Mouse (Mus musculus) megakaryocyte, embryonic 14.5 days (primary cell): ENCODE data around the gene Clstn2. TPM values are rescaled to one million over a fixed set of nuclear protein-coding genes. Genes with fewer than 3 reads are reported as not detected.

Experiments used
- H3K27me3 ChIP-seq: replicated peaks from 2 replicates; pipeline ENCODE3; 2012; ENCODE audit warnings: inconsistent platforms
- H3K36me3 ChIP-seq: replicated peaks from 2 replicates; pipeline ENCODE3; 2012; ENCODE audit warnings: low read length, inconsistent platforms, mixed read lengths
- H3K4me1 ChIP-seq: 2 replicates; pipeline ENCODE4 v1.6.1; 2012; ENCODE audit warnings: inconsistent platforms
- H3K4me3 ChIP-seq: replicated peaks from 2 replicates; pipeline ENCODE3; 2012; ENCODE audit warnings: moderate library complexity, mild to moderate bottlenecking, inconsistent platforms
- H3K9me3 ChIP-seq: 2 replicates; pipeline ENCODE4 v1.6.1; 2012; ENCODE audit warnings: inconsistent platforms
- FLI1 ChIP-seq: IDR thresholded peaks from 2 replicates; pipeline ENCODE4 v1.6.1; 2012; ENCODE audit warnings: low read length, inconsistent platforms, mixed read lengths
- GATA1 ChIP-seq: IDR thresholded peaks from 3 replicates; pipeline ENCODE4 v1.6.1; 2012; ENCODE audit warnings: mixed read lengths, low read length, inconsistent platforms, borderline replicate concordance
- polyA plus RNA-seq: library from polyadenylated mRNA; stranded (reverse); fragments of >175 nt; gene quantifications from 2 replicates; pipeline ENCODE4 v1.2.3, GENCODE M21; 2012; ENCODE audit warnings: low replicate concordance; ENCODE audit not compliant: insufficient read depth

Gene Clstn2
- polyA plus RNA-seq, 1 experiment, result not detected

GRCm38 (mm10) chr9:97603729-97604128 is 429.3 kb downstream of the Clstn2 start:
- H3K4me3 ChIP-seq, result no peak overlapping the region
- peaks cover 7% of the 10 kb centered on the region; the same call in 1 of the 2 replicates for H3K9me3 ChIP-seq
- no peaks in the 10 kb centered on the region for H3K36me3 ChIP-seq
- H3K4me1 ChIP-seq, result no peaks in the 10 kb centered on the region
- no peaks in the 10 kb centered on the region for H3K27me3 ChIP-seq
- no peak for TF ChIP-seq FLI1
- TF ChIP-seq GATA1, result no peak

- Histone ChIP-seq H3K36me3 (no peaks in the 10 kb centered on the region), H3K4me3 (no peak overlapping the region), H3K9me3 (peaks cover 7% of the 10 kb centered on the region; the same call in 1 of the 2 replicates), H3K4me1 (no peaks in the 10 kb centered on the region), H3K27me3 (no peaks in the 10 kb centered on the region)
- TF ChIP-seq GATA1 (no peak), FLI1 (no peak)
Observed at GRCm38 (mm10) chr9:97602476-97602875, 430.5 kb downstream of the Clstn2 start.

- peaks cover 7% of the 10 kb centered on the region; the same call in 1 of the 2 replicates for H3K9me3 ChIP-seq
- TF ChIP-seq FLI1, result no peak
- TF ChIP-seq GATA1, result no peak
- no peaks in the 10 kb centered on the region for H3K27me3 ChIP-seq
Observed at GRCm38 (mm10) chr9:97599006-97599405, 434.0 kb downstream of the Clstn2 start.

GRCm38 (mm10) chr9:97590712-97591111 is 442.3 kb downstream of the Clstn2 start:
- peaks cover 12% of the 10 kb centered on the region; the same call in 1 of the 2 replicates for H3K9me3 ChIP-seq
- no peaks in the 10 kb centered on the region for H3K27me3 ChIP-seq
- no peaks in the 10 kb centered on the region for H3K4me1 ChIP-seq
- no peak for TF ChIP-seq GATA1
- no peaks in the 10 kb centered on the region for H3K36me3 ChIP-seq
- no peak overlapping the region for H3K4me3 ChIP-seq

More at GRCm38 (mm10) chr9:97599006-97599405, 434.0 kb downstream of the Clstn2 start:
- Histone ChIP-seq H3K4me3 (no peak overlapping the region), H3K36me3 (no peaks in the 10 kb centered on the region), H3K4me1 (no peaks in the 10 kb centered on the region)

- no peaks in the 10 kb centered on the region for H3K4me1 ChIP-seq
- H3K4me3 ChIP-seq, result no peak overlapping the region
- peaks cover 30% of the 10 kb centered on the region; the same call in 1 of the 2 replicates for H3K9me3 ChIP-seq
- no peaks in the 10 kb centered on the region for H3K36me3 ChIP-seq
- no peaks in the 10 kb centered on the region for H3K27me3 ChIP-seq
- no peak for TF ChIP-seq FLI1
- TF ChIP-seq GATA1, result no peak
Observed at GRCm38 (mm10) chr9:97570881-97571280, 462.1 kb downstream of the Clstn2 start.

- Histone ChIP-seq H3K4me1 (no peaks in the 10 kb centered on the region), H3K4me3 (no peak overlapping the region), H3K9me3 (peaks cover 47% of the 10 kb centered on the region), H3K27me3 (no peaks in the 10 kb centered on the region), H3K36me3 (no peaks in the 10 kb centered on the region)
- no peak for TF ChIP-seq FLI1
- no peak for TF ChIP-seq GATA1
Observed at GRCm38 (mm10) chr9:97563121-97563520, 469.9 kb downstream of the Clstn2 start.

GRCm38 (mm10) chr9:97544359-97544758 is 488.6 kb downstream of the Clstn2 start:
- Histone ChIP-seq H3K4me3 (no peak overlapping the region), H3K9me3 (peaks cover 24% of the 10 kb centered on the region), H3K4me1 (no peaks in the 10 kb centered on the region), H3K36me3 (no peaks in the 10 kb centered on the region), H3K27me3 (no peaks in the 10 kb centered on the region)
- TF ChIP-seq GATA1 (no peak), FLI1 (no peak)

- peaks cover 34% of the 10 kb centered on the region for H3K9me3 ChIP-seq
- no peak overlapping the region for H3K4me3 ChIP-seq
- no peaks in the 10 kb centered on the region for H3K4me1 ChIP-seq
- TF ChIP-seq FLI1 (no peak), GATA1 (no peak)
- H3K27me3 ChIP-seq, result no peaks in the 10 kb centered on the region
- no peaks in the 10 kb centered on the region for H3K36me3 ChIP-seq
Observed at GRCm38 (mm10) chr9:97541419-97541818, 491.6 kb downstream of the Clstn2 start.

- H3K4me1 ChIP-seq, result no peaks in the 10 kb centered on the region
- H3K27me3 ChIP-seq, result no peaks in the 10 kb centered on the region
- H3K36me3 ChIP-seq, result no peaks in the 10 kb centered on the region
- H3K4me3 ChIP-seq, result no peak overlapping the region
- peaks cover 32% of the 10 kb centered on the region for H3K9me3 ChIP-seq
- TF ChIP-seq GATA1 (no peak), FLI1 (no peak)
Observed at GRCm38 (mm10) chr9:97538075-97538779, 494.8 kb downstream of the Clstn2 start.

GRCm38 (mm10) chr9:97534196-97534595 is 498.8 kb downstream of the Clstn2 start:
- Histone ChIP-seq H3K4me1 (no peaks in the 10 kb centered on the region), H3K9me3 (peaks cover 29% of the 10 kb centered on the region), H3K4me3 (no peak overlapping the region), H3K36me3 (no peaks in the 10 kb centered on the region), H3K27me3 (no peaks in the 10 kb centered on the region)
- TF ChIP-seq FLI1 (no peak), GATA1 (no peak)

GRCm38 (mm10) chr9:97533306-97533705 is 499.7 kb downstream of the Clstn2 start:
- H3K4me3 ChIP-seq, result no peak overlapping the region
- TF ChIP-seq GATA1 (no peak), FLI1 (no peak)
- no peaks in the 10 kb centered on the region for H3K4me1 ChIP-seq
- no peaks in the 10 kb centered on the region for H3K36me3 ChIP-seq
- H3K27me3 ChIP-seq, result no peaks in the 10 kb centered on the region
- peaks cover 22% of the 10 kb centered on the region for H3K9me3 ChIP-seq
